Mouse (Mus musculus): Measurements from ENCODE around the gene Tshb. TPM values are rescaled to one million over a fixed set of nuclear protein-coding genes. Genes with fewer than 3 reads are reported as not detected.

The Tshb gene
- polyA plus RNA-seq, 1 experiment = not detected

- Histone ChIP-seq H3K4me1 (ENCODE audit: control insufficient read depth, insufficient read depth, low read length) (peaks cover 7% of the 10 kb centered on the region; the same call in 1 of the 2 replicates), H3K27ac (ENCODE audit: insufficient read depth, low read length) (no peak overlapping the region), H3K4me3 (ENCODE audit: insufficient read depth, low read length) (no peak overlapping the region)
- no peak for TF ChIP-seq POLR2A (IDR thresholded peaks at IDR 0.05; ENCODE audit: low read depth, low read length)
- TF ChIP-seq CTCF (IDR thresholded peaks at IDR 0.05; ENCODE audit: borderline replicate concordance, insufficient read depth, low read length) = no peak
These were observed 39.8 kb downstream of the Tshb start for GRCm38 (mm10) chr3:102742725-102743124.

- H3K4me3 ChIP-seq (ENCODE audit: insufficient read depth, low read length) = no peak overlapping the region
- no peak overlapping the region for H3K27ac ChIP-seq (ENCODE audit: insufficient read depth, low read length)
- TF ChIP-seq CTCF (IDR thresholded peaks at IDR 0.05; ENCODE audit: borderline replicate concordance, insufficient read depth, low read length) = no peak
- peaks cover 3% of the 10 kb centered on the region; the same call in 1 of the 2 replicates for H3K4me1 ChIP-seq (ENCODE audit: control insufficient read depth, insufficient read depth, low read length)
These were observed 43.6 kb downstream of the Tshb start for GRCm38 (mm10) chr3:102738926-102739325.

- Histone ChIP-seq H3K4me1 (ENCODE audit: control insufficient read depth, insufficient read depth, low read length) (peaks cover 5% of the 10 kb centered on the region; the same call in 1 of the 2 replicates), H3K4me3 (ENCODE audit: insufficient read depth, low read length) (no peak overlapping the region), H3K27ac (ENCODE audit: insufficient read depth, low read length) (no peak overlapping the region)
- TF ChIP-seq POLR2A (IDR thresholded peaks at IDR 0.05; ENCODE audit: low read depth, low read length) = no peak
- TF ChIP-seq CTCF (IDR thresholded peaks at IDR 0.05; ENCODE audit: borderline replicate concordance, insufficient read depth, low read length) = no peak
These were observed 44.2 kb downstream of the Tshb start for GRCm38 (mm10) chr3:102738161-102738901.

GRCm38 (mm10) chr3:102737106-102737505 lies 45.4 kb downstream of the Tshb start:
- Histone ChIP-seq H3K27ac (ENCODE audit: insufficient read depth, low read length) (no peak overlapping the region), H3K4me1 (ENCODE audit: control insufficient read depth, insufficient read depth, low read length) (peaks cover 5% of the 10 kb centered on the region; the same call in 1 of the 2 replicates), H3K4me3 (ENCODE audit: insufficient read depth, low read length) (no peak overlapping the region)
- TF ChIP-seq POLR2A (IDR thresholded peaks at IDR 0.05; ENCODE audit: low read depth, low read length) (no peak), CTCF (IDR thresholded peaks at IDR 0.05; ENCODE audit: borderline replicate concordance, insufficient read depth, low read length) (no peak)

GRCm38 (mm10) chr3:102736436-102736835 lies 46.1 kb downstream of the Tshb start:
- Histone ChIP-seq H3K4me3 (ENCODE audit: insufficient read depth, low read length) (no peak overlapping the region), H3K27ac (ENCODE audit: insufficient read depth, low read length) (no peak overlapping the region), H3K4me1 (ENCODE audit: control insufficient read depth, insufficient read depth, low read length) (peaks cover 5% of the 10 kb centered on the region; the same call in 1 of the 2 replicates)
- TF ChIP-seq POLR2A (IDR thresholded peaks at IDR 0.05; ENCODE audit: low read depth, low read length) = no peak
- TF ChIP-seq CTCF (IDR thresholded peaks at IDR 0.05; ENCODE audit: borderline replicate concordance, insufficient read depth, low read length) = no peak

- peaks cover 5% of the 10 kb centered on the region; the same call in 1 of the 2 replicates for H3K4me1 ChIP-seq (ENCODE audit: control insufficient read depth, insufficient read depth, low read length)
- no peak for TF ChIP-seq CTCF (IDR thresholded peaks at IDR 0.05; ENCODE audit: borderline replicate concordance, insufficient read depth, low read length)
- TF ChIP-seq POLR2A (IDR thresholded peaks at IDR 0.05; ENCODE audit: low read depth, low read length) = no peak
- H3K4me3 ChIP-seq (ENCODE audit: insufficient read depth, low read length) = peak overlapping the region; percentile 64
- H3K27ac ChIP-seq (ENCODE audit: insufficient read depth, low read length) = no peak overlapping the region
These were observed 46.9 kb downstream of the Tshb start for GRCm38 (mm10) chr3:102735638-102736037.

GRCm38 (mm10) chr3:102735031-102735558 lies 47.4 kb downstream of the Tshb start:
- no peak for TF ChIP-seq POLR2A (IDR thresholded peaks at IDR 0.05; ENCODE audit: low read depth, low read length)
- no peak for TF ChIP-seq CTCF (IDR thresholded peaks at IDR 0.05; ENCODE audit: borderline replicate concordance, insufficient read depth, low read length)
- H3K4me3 ChIP-seq (ENCODE audit: insufficient read depth, low read length) = peak overlapping the region; percentile 64
- H3K4me1 ChIP-seq (ENCODE audit: control insufficient read depth, insufficient read depth, low read length) = peaks cover 5% of the 10 kb centered on the region; the same call in 1 of the 2 replicates
- no peak overlapping the region for H3K27ac ChIP-seq (ENCODE audit: insufficient read depth, low read length)

GRCm38 (mm10) chr3:102734313-102735030 lies 48.0 kb downstream of the Tshb start, which contains the start of gene Tspan2:
TSS of gene Tspan2 (plus strand) at chr3:102734529.
- peak within 1 kb of the TSS; percentile 68 for H3K27ac ChIP-seq (ENCODE audit: insufficient read depth, low read length)
- TF ChIP-seq POLR2A (IDR thresholded peaks at IDR 0.05; ENCODE audit: low read depth, low read length) (peak; percentile 72), CTCF (IDR thresholded peaks at IDR 0.05; ENCODE audit: borderline replicate concordance, insufficient read depth, low read length) (no peak)
- peak within 1 kb of the TSS; percentile 64 for H3K4me3 ChIP-seq (ENCODE audit: insufficient read depth, low read length)
- H3K4me1 ChIP-seq (ENCODE audit: control insufficient read depth, insufficient read depth, low read length) = peaks cover 5% of the 10 kb centered on the region; the same call in 1 of the 2 replicates

- peak overlapping the region; percentile 64 for H3K4me3 ChIP-seq (ENCODE audit: insufficient read depth, low read length)
- H3K4me1 ChIP-seq (ENCODE audit: control insufficient read depth, insufficient read depth, low read length) = peaks cover 5% of the 10 kb centered on the region; the same call in 1 of the 2 replicates
- peak overlapping the region; percentile 68 for H3K27ac ChIP-seq (ENCODE audit: insufficient read depth, low read length)
- TF ChIP-seq POLR2A (IDR thresholded peaks at IDR 0.05; ENCODE audit: low read depth, low read length) = no peak
- no peak for TF ChIP-seq CTCF (IDR thresholded peaks at IDR 0.05; ENCODE audit: borderline replicate concordance, insufficient read depth, low read length)
These were observed 48.6 kb downstream of the Tshb start for GRCm38 (mm10) chr3:102733936-102734312.
